8 mouse cellular contexts compared by ENCODE assay signal in genomic region chr11:70020731-70021263, GRCm38 (mm10). TPM values are rescaled to one million over a fixed set of nuclear protein-coding genes. Genes with fewer than 3 reads are reported as not detected.
A peak's percentile ranks its signal among the peaks of the same experiment; 100 is the strongest.
DNase-seq lines count a peak whose midpoint lies in the region; ATAC-seq and TF ChIP-seq lines count a peak whose summit lies in the region.

No protein-coding gene starts in this region.

- WGBS in embryonic facial prominence, embryonic 13.5 days: 2% methylated on average over 8 of the region's 8 CpGs
- WGBS in heart, adult 2 months: 2% methylated on average over 8 of the region's 8 CpGs
- WGBS in kidney, adult 2 months: under 1% methylated on average over 8 of the region's 8 CpGs
- WGBS in limb, embryonic 13.5 days: under 1% methylated on average over 8 of the region's 8 CpGs
- WGBS in midbrain, embryonic 14.5 days: 1% methylated on average over 8 of the region's 8 CpGs

- no peaks in the 10 kb centered on the region for H3K9me3 ChIP-seq in embryonic facial prominence, embryonic 13.5 days
- no peaks in the 10 kb centered on the region for H3K9me3 ChIP-seq in limb, embryonic 13.5 days
- H3K9me3 ChIP-seq in midbrain, embryonic 14.5 days (ENCODE audit: control insufficient read depth, low read length): no peaks in the 10 kb centered on the region

- peak overlapping the region; percentile 85 for H3K4me2 ChIP-seq in embryonic facial prominence, embryonic 13.5 days
- H3K4me2 ChIP-seq in limb, embryonic 13.5 days (replicated peaks): peak overlapping the region; percentile 90
- H3K4me2 ChIP-seq in midbrain, embryonic 14.5 days (ENCODE audit: low read length): peak overlapping the region; percentile 89

- peak overlapping the region; percentile 88 for H3K9ac ChIP-seq in embryonic facial prominence, embryonic 13.5 days
- peak overlapping the region; percentile 40; the same call in 1 of the 2 replicates for H3K9ac ChIP-seq in heart, adult 2 months (ENCODE audit: low read depth, low read length)
- peak overlapping the region; percentile 91 for H3K9ac ChIP-seq in limb, embryonic 13.5 days
- H3K9ac ChIP-seq in midbrain, embryonic 14.5 days (replicated peaks; ENCODE audit: low read length): peak overlapping the region; percentile 80

- H3K79me2 ChIP-seq in heart, adult 2 months (replicated peaks; ENCODE audit: control insufficient read depth, insufficient read depth, low read length): no peaks in the 10 kb centered on the region

- peak; percentile 85 for TF ChIP-seq CTCF in heart, adult 2 months (IDR thresholded peaks at IDR 0.05)
- TF ChIP-seq CTCF in kidney, adult 2 months (conservative IDR thresholded peaks at IDR 0.05; ENCODE audit: insufficient read depth, insufficient read length, low read depth, low read length): peak; percentile 63

- peak; percentile 94 for DNase-seq in 416B (ENCODE audit: low read depth)
- DNase-seq in adrenal gland, postnatal 10 days: peak; percentile 74
- DNase-seq in heart, adult 2 months: peak; percentile 75 to 81
- DNase-seq in kidney, adult 2 months: peak; percentile 89
- DNase-seq in midbrain, embryonic 14.5 days: peak; percentile 89
- peak; percentile 32 for DNase-seq in spleen, adult 12 weeks (ENCODE audit: low spot score)

- no peaks in the 10 kb centered on the region for H3K36me3 ChIP-seq in embryonic facial prominence, embryonic 13.5 days
- H3K36me3 ChIP-seq in heart, adult 2 months (ENCODE audit: control insufficient read depth, insufficient read depth, low read length): no peaks in the 10 kb centered on the region
- no peaks in the 10 kb centered on the region for H3K36me3 ChIP-seq in kidney, adult 2 months (ENCODE audit: control insufficient read depth, insufficient read depth, low read length)
- H3K36me3 ChIP-seq in limb, embryonic 13.5 days: no peaks in the 10 kb centered on the region
- no peaks in the 10 kb centered on the region for H3K36me3 ChIP-seq in midbrain, embryonic 14.5 days (ENCODE audit: control insufficient read depth, insufficient read depth, low read length)

- peaks cover 77% of the 10 kb centered on the region for H3K4me1 ChIP-seq in embryonic facial prominence, embryonic 13.5 days
- H3K4me1 ChIP-seq in heart, adult 2 months (ENCODE audit: control insufficient read depth, insufficient read depth, low read length): peaks cover 1% of the 10 kb centered on the region; the same call in 1 of the 2 replicates
- H3K4me1 ChIP-seq in kidney, adult 2 months (ENCODE audit: control insufficient read depth, insufficient read depth, low read length): 0 out of 2 replicates have a peak, but pooled peaks cover 4% of the 10 kb centered on the region
- peaks cover 73% of the 10 kb centered on the region for H3K4me1 ChIP-seq in limb, embryonic 13.5 days
- peaks cover 66% of the 10 kb centered on the region for H3K4me1 ChIP-seq in midbrain, embryonic 14.5 days (ENCODE audit: control insufficient read depth, insufficient read depth, low read length)

- intact Hi-C loops in heart, adult 2 months (cut with DNase I): no loop called here

- no peak for TF ChIP-seq POLR2A in heart, adult 2 months (IDR thresholded peaks at IDR 0.05; ENCODE audit: insufficient read depth, low read depth, low read length)
- no peak for TF ChIP-seq POLR2A in kidney, adult 2 months (IDR thresholded peaks at IDR 0.05; ENCODE audit: low read depth, low read length)

- no peak for TF ChIP-seq EP300 in heart, adult 2 months (IDR thresholded peaks at IDR 0.05; ENCODE audit: insufficient read depth, low read depth, low read length)

- H3K4me3 ChIP-seq in embryonic facial prominence, embryonic 13.5 days: peak overlapping the region; percentile 69
- H3K4me3 ChIP-seq in heart, adult 2 months: peak overlapping the region; percentile 47
- peak overlapping the region; percentile 63 for H3K4me3 ChIP-seq in kidney, adult 2 months (ENCODE audit: insufficient read depth, low read depth, low read length)
- peak overlapping the region; percentile 75 for H3K4me3 ChIP-seq in limb, embryonic 13.5 days
- peak overlapping the region; percentile 77 for H3K4me3 ChIP-seq in midbrain, embryonic 14.5 days (replicated peaks; ENCODE audit: low read depth, low read length)

- H3K27me3 ChIP-seq in embryonic facial prominence, embryonic 13.5 days: no peaks in the 10 kb centered on the region
- H3K27me3 ChIP-seq in heart, adult 2 months (ENCODE audit: control insufficient read depth, insufficient read depth, low read length): no peaks in the 10 kb centered on the region
- no peaks in the 10 kb centered on the region for H3K27me3 ChIP-seq in kidney, adult 2 months (replicated peaks; ENCODE audit: control insufficient read depth, insufficient read depth, low read length)
- H3K27me3 ChIP-seq in limb, embryonic 13.5 days: no peaks in the 10 kb centered on the region
- H3K27me3 ChIP-seq in midbrain, embryonic 14.5 days (ENCODE audit: control insufficient read depth, insufficient read depth, low read length): no peaks in the 10 kb centered on the region

- H3K27ac ChIP-seq in embryonic facial prominence, embryonic 13.5 days: peak overlapping the region; percentile 95
- peak overlapping the region; percentile 4 for H3K27ac ChIP-seq in heart, adult 2 months
- no peak overlapping the region for H3K27ac ChIP-seq in kidney, adult 2 months (ENCODE audit: insufficient read depth, low read depth, low read length)
- H3K27ac ChIP-seq in limb, embryonic 13.5 days: peak overlapping the region; percentile 95
- peak overlapping the region; percentile 94 for H3K27ac ChIP-seq in midbrain, embryonic 14.5 days (replicated peaks; ENCODE audit: low read depth, low read length)

- peak; percentile 66; the same call in 1 of the 2 replicates for ATAC-seq in embryonic facial prominence, embryonic 13.5 days (ENCODE audit: insufficient number of reproducible peaks, insufficient read depth, low FRiP score, low TSS enrichment, low read depth)
- ATAC-seq in limb, embryonic 13.5 days (ENCODE audit: low FRiP score, low read depth): peak; percentile 74
- peak; percentile 83 for ATAC-seq in midbrain, embryonic 14.5 days (ENCODE audit: low FRiP score, low TSS enrichment)

RNA-seq across cellular contexts. Expression of gene Dlg4, which starts 4.1 kb away (rescaled TPM):
- total RNA-seq in adrenal gland, postnatal 10 days (2021): 10 to 100 TPM; 29.9 to 37.6 TPM
- polyA plus RNA-seq in embryonic facial prominence, embryonic 13.5 days (2015; fragmentation: Nextera tagmentation; extraction: Ambion mirVana): 13.1 and 13.5 TPM in 2 replicates
- 1 to 10 TPM; 5.2 to 5.7 TPM for total RNA-seq in heart, adult 2 months (2021)
- 6.9 and 9.8 TPM in 2 replicates for polyA plus RNA-seq in heart, adult 2 months (2012; rRNA removed)
- 8.1 and 8.3 TPM in 2 replicates for polyA plus RNA-seq in kidney, adult 2 months (2012; rRNA removed)
- 14.2 and 14.8 TPM in 2 replicates for polyA plus RNA-seq in limb, embryonic 13.5 days (2015; fragmentation: Nextera tagmentation; extraction: Ambion mirVana)
- 33.1 and 41.0 TPM in 2 replicates for polyA plus RNA-seq in midbrain, embryonic 14.5 days (2014; fragmentation: Nextera tagmentation; extraction: Ambion mirVana)

RNA-seq across cellular contexts. Expression of gene Acadvl, which starts 5.6 kb away (rescaled TPM):
- 1,000 to 10,000 TPM; 1,467 to 1,540 TPM for total RNA-seq in adrenal gland, postnatal 10 days (2021)
- 78.2 and 82.3 TPM in 2 replicates for polyA plus RNA-seq in embryonic facial prominence, embryonic 13.5 days (2015; fragmentation: Nextera tagmentation; extraction: Ambion mirVana)
- total RNA-seq in heart, adult 2 months (2021): 1,000 to 10,000 TPM; 1,139 to 1,355 TPM
- polyA plus RNA-seq in heart, adult 2 months (2012; rRNA removed): 701 and 889 TPM in 2 replicates
- 249 and 308 TPM in 2 replicates for polyA plus RNA-seq in kidney, adult 2 months (2012; rRNA removed)
- polyA plus RNA-seq in limb, embryonic 13.5 days (2015; fragmentation: Nextera tagmentation; extraction: Ambion mirVana): 76.0 and 81.1 TPM in 2 replicates
- 43.2 and 49.6 TPM in 2 replicates for polyA plus RNA-seq in midbrain, embryonic 14.5 days (2014; fragmentation: Nextera tagmentation; extraction: Ambion mirVana)

RNA-seq across cellular contexts. Expression of gene Dvl2, which starts 20.4 kb away (rescaled TPM):
- 10 to 100 TPM; 15.7 to 23.0 TPM for total RNA-seq in adrenal gland, postnatal 10 days (2021)
- 55.0 and 56.8 TPM in 2 replicates for polyA plus RNA-seq in embryonic facial prominence, embryonic 13.5 days (2015; fragmentation: Nextera tagmentation; extraction: Ambion mirVana)
- total RNA-seq in heart, adult 2 months (2021): 1 to 10 TPM; 4.1 to 4.9 TPM
- 6.1 and 7.4 TPM in 2 replicates for polyA plus RNA-seq in heart, adult 2 months (2012; rRNA removed)
- 8.5 and 9.6 TPM in 2 replicates for polyA plus RNA-seq in kidney, adult 2 months (2012; rRNA removed)
- 54.3 and 59.8 TPM in 2 replicates for polyA plus RNA-seq in limb, embryonic 13.5 days (2015; fragmentation: Nextera tagmentation; extraction: Ambion mirVana)
- polyA plus RNA-seq in midbrain, embryonic 14.5 days (2014; fragmentation: Nextera tagmentation; extraction: Ambion mirVana): 22.9 and 23.0 TPM in 2 replicates

RNA-seq across cellular contexts. Expression of gene Phf23, which starts 25.2 kb away (rescaled TPM):
- total RNA-seq in adrenal gland, postnatal 10 days (2021): 10 to 100 TPM; 43.5 to 50.5 TPM
- 87.8 and 93.3 TPM in 2 replicates for polyA plus RNA-seq in embryonic facial prominence, embryonic 13.5 days (2015; fragmentation: Nextera tagmentation; extraction: Ambion mirVana)
- 10 to 100 TPM; 18.1 to 22.8 TPM for total RNA-seq in heart, adult 2 months (2021)
- 11.5 and 17.6 TPM in 2 replicates for polyA plus RNA-seq in heart, adult 2 months (2012; rRNA removed)
- 16.0 and 21.4 TPM in 2 replicates for polyA plus RNA-seq in kidney, adult 2 months (2012; rRNA removed)
- polyA plus RNA-seq in limb, embryonic 13.5 days (2015; fragmentation: Nextera tagmentation; extraction: Ambion mirVana): 95.9 and 101 TPM in 2 replicates
- 41.3 and 48.9 TPM in 2 replicates for polyA plus RNA-seq in midbrain, embryonic 14.5 days (2014; fragmentation: Nextera tagmentation; extraction: Ambion mirVana)

RNA-seq across cellular contexts. Expression of gene Gabarap, which starts 29.9 kb away (rescaled TPM):
- total RNA-seq in adrenal gland, postnatal 10 days (2021): 100 to 1,000 TPM; 339 to 345 TPM
- polyA plus RNA-seq in embryonic facial prominence, embryonic 13.5 days (2015; fragmentation: Nextera tagmentation; extraction: Ambion mirVana): 511 and 542 TPM in 2 replicates
- 100 to 1,000 TPM; 284 to 340 TPM for total RNA-seq in heart, adult 2 months (2021)
- polyA plus RNA-seq in heart, adult 2 months (2012; rRNA removed): 469 and 750 TPM in 2 replicates
- 746 and 1,018 TPM in 2 replicates for polyA plus RNA-seq in kidney, adult 2 months (2012; rRNA removed)
- 499 and 506 TPM in 2 replicates for polyA plus RNA-seq in limb, embryonic 13.5 days (2015; fragmentation: Nextera tagmentation; extraction: Ambion mirVana)
- polyA plus RNA-seq in midbrain, embryonic 14.5 days (2014; fragmentation: Nextera tagmentation; extraction: Ambion mirVana): 616 and 626 TPM in 2 replicates

Comparison
In these comparisons a context has a peak if more than half of its experiments do, and no peak if none do; other contexts are left out.
1. DNase-seq: peak in every context shown above with its lines; median percentile 94 in 416B; 89 in kidney, adult 2 months; 89 in midbrain, embryonic 14.5 days; 78 in heart, adult 2 months; 74 in adrenal gland, postnatal 10 days; 32 in spleen, adult 12 weeks.
2. H3K9ac ChIP-seq: peak in every context shown above with its lines; median percentile 91 in limb, embryonic 13.5 days; 88 in embryonic facial prominence, embryonic 13.5 days; 80 in midbrain, embryonic 14.5 days; 40 in heart, adult 2 months.